Mouse (Mus musculus) left cerebral cortex, postnatal 25 days (tissue): Measurements from ENCODE around the gene Emb. TPM values are rescaled to one million over a fixed set of nuclear protein-coding genes. Genes with fewer than 3 reads are reported as not detected.
"Not testable (repeated sequence)": the region's sequence is repeated elsewhere in the genome, so short reads cannot be mapped to it uniquely, and the experiment has no call there.

Experiments
- DNase-seq, 2 experiments: peaks; one replicate each; pipeline ENCODE4 v3.0.0; 2022; ENCODE audit warnings: low spot score in 2 of 2, mixed read lengths in 1 of 2
- intact Hi-C: fragments of 180-260 bp; cut with DNase I; formaldehyde crosslinking; loops from one replicate; pipeline ENCODE4 v1.15.1; 2025
- total RNA-seq, 2 experiments: library from RNA; stranded (reverse); gene quantifications; 2 replicates each; pipeline ENCODE4 v1.2.3; 2021

Emb gene
- 10 to 100 TPM; 24.8 to 29.9 TPM for total RNA-seq

DNA sequence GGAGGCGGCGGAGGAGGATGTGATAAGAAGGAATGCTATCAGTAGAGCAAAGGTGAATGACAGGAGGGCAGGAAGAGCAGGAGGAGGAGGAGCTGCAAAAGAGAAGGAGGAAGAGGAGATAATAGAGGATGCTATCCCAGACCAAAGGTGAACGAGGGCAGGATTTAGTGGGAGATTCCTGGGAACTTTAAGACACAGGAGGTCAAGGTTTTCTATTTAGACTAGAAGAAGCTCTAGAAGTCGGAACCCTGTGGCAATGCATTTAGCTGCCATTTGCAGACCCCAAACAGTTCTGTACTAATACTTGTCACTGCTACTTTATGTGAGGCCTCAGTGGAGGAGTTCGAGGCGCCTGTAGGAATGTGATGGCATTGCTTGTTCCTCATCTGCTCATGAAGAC lies at the start of gene Emb:
Gene Emb (plus strand): TSS at position 301 of the 400 bp plus-strand sequence.
- intact Hi-C loops, result no loop called here
- no peak for DNase-seq

DNA sequence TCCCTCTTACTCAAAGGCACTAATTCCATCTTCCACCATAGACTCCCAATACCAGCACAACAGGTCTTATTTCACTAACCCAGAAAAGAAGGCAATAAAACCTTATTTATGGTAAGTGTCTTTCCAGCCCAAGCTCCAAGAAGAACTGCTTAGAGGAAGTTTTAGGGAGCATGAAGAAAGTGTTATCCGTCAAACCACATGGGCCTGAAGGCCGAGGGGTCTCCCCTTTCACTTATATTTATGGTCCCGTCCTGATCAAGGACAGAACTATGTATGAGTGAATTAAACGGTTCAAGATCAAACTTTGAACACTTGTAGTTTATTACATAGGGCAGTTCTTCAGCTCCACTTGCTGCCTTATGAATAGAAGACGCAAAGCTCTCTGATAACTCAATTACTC lies 44.4 kb upstream of the Emb start:
- DNase-seq, result no peak
- intact Hi-C loops, result no loop called here

DNA sequence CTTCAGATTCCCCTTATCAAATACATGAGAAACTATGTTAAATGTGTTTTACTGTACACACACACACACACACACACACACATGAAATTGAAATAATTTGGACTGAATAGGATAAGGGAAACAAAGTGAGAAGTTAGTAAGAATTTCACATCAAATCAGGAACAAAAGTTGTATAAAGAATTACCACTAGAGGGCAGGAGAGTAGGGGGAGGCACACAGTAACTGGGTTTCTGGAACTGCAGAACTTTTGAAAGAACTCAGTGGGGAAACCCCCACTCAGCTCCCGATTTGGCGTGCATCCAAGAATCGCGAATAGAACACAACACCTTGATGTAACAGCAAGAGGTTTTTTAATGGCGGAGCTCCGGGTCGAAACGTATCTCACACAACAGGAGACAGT lies 43.3 kb upstream of the Emb start:
- no peak for DNase-seq
- intact Hi-C loops, result no loop called here

DNA sequence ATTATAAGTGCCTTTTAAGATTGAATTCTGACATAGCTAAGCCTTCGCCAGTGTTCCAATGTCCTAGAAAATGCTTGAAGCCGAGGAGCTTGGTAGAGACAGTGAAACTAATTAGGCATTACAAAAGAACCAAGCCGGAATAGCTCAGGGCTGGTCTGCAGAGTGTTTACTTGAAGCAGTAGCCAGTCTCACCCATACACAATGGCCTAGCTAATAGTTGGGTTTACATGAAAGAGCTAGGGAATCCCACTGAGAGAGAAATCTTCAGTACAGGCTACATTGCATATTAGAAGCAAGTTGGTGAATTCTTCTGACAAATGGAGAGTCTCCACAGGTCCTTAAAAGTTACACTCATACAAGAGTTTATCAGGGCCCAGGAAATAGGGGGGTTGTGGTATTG lies 27.4 kb upstream of the Emb start:
- intact Hi-C loops, DNase-seq: not testable (repeated sequence)

DNA sequence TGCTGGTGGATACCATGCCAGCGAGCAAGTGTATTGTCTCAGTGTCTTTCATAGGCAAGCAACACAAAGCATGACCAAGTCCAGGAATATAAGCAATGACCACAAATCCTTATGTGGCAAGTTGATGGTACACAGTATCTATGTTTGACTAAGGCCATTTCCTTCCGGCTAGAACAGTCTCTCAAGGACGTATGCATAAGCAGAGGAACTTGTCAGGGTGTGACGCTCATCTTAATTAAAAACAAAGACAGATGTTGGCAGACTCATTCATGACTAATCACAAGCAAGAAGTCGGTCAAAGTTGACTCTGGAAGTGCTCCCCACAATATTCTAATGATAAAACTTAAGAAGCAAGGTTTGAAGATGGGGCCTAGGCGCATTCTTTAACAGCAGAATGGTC lies 25.0 kb upstream of the Emb start:
- intact Hi-C loops, result no loop called here

DNA sequence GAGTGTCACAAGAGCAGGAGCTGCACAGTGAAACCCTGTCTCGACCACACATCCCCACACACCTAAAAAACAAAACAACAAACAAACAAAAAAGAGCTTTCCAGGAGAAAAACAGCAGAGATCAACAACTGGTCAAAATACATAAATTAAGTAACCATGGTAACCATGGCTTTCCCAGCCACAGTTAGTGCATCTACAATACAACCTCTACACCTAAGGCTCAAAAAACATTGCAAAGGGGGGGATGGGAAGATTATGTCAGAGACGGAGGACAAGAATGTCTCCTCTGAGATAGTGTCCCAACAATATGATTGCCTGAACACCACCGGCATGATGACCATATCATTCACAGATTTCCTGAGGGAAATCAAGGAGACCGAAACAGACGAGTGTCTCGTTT lies 23.0 kb upstream of the Emb start:
- DNase-seq, result no peak
- intact Hi-C loops, result no loop called here

More for the DNA sequence above, 25.0 kb upstream of the Emb start:
- DNase-seq, result no peak

DNA sequence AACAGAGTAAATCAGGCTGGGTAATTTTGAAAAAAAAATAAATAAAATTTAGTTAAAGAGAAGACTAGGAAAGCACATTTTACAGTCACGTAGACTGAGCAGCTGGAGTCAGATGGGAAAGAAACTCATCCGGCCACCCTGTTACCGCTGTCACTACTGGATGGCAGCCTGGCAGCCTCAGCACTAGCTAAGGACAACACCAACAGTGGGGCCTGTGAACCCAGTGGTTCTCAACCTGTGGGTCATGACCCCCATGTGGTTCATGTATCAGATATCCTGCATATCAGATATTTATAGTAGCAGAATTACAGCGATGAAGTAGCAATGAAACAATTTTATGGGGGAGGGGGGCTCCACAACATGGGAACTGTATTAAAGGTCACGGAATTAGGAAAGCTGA lies 16.2 kb upstream of the Emb start:
- intact Hi-C loops, result no loop called here
- DNase-seq, result no peak

DNA sequence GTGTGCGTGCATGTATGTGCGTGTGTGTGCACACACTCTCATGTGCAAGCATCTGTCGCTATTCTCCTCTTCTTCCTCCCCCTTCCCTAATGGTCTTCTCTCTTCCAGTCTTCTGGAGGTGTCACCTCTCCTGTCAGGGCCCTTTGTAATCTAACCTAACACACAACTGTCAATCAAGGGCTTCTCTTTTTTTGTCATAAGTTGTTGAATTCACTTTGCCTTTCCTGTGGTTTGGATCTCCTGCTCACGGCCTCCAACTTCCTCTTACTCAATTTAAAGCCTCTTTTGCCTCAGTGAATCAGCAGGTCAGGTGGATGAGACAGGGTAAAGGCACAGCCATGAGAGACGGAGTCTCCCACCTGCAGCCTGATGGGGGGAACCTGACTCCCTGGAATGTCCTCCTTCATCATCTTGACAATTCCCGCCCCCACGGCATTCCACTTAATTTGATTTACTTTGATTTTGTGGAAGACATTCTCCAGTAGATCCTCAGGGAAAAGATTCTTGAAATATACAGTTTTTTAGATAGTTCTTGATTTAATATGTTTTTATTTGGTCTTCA lies 14.8 kb upstream of the Emb start:
- no peak for DNase-seq
- intact Hi-C loops, result no loop called here

DNA sequence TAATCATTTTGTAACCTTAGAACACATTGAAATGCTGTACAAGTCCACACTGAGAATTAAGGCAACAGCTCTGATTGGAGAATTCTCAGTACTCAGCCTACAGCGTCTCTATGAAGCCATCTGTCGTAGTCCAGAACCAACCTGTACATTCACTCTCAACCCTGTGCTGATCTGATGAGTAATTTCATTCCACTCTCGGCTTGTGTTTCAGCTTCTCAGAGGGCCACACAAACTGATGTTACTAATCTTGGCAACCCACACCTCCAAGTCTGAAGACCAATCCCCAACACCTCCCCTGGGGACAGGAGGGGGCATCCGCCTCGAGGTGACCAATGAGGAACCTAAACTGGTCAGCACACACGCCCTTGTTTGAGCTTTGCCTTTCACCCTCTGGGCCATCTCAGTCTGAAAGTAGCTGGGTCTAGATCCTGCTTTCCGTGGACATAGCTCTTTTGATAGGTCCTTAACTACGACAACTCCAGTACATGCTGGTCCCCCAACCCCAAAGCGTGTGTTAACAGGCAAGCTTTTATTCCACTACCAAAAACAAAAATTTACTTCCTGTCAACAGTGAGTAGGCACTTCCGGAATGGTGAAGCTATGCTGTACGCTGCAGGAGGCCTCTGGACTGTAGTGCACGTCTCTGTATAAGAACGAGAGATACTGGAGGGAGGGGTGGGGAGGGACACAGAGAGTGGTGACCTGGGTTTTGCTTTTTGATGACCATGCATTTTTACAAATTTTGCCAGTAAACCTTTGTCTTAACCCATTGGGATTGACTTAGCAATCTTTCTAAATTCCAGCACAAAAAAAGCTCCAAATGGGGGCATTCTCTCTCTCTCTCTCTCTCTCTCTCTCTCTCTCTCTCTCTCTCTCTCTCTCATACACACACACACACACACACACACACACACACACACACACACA lies 12.5 kb upstream of the Emb start:
- intact Hi-C loops, result no loop called here
- DNase-seq, result no peak

DNA sequence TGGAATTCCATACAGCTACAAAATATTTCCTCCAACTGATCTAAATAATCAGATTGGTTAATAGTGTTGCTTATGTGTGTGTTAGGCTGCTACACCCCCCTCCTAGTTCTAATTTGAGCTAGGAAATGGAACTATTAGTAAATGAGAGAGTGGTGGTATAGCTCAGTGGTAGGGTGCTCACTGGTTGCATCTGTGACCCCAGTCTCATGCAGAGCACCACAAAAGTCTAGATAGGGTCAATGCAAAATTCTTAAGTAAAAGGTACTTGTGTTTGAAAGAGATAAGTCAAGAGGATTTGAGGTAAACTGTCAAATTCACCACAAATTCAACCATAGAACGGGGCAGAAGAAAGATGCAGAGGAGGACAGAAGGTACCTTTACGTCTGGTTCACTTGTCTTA lies 10.7 kb upstream of the Emb start:
- no peak for DNase-seq
- intact Hi-C loops, result no loop called here

DNA sequence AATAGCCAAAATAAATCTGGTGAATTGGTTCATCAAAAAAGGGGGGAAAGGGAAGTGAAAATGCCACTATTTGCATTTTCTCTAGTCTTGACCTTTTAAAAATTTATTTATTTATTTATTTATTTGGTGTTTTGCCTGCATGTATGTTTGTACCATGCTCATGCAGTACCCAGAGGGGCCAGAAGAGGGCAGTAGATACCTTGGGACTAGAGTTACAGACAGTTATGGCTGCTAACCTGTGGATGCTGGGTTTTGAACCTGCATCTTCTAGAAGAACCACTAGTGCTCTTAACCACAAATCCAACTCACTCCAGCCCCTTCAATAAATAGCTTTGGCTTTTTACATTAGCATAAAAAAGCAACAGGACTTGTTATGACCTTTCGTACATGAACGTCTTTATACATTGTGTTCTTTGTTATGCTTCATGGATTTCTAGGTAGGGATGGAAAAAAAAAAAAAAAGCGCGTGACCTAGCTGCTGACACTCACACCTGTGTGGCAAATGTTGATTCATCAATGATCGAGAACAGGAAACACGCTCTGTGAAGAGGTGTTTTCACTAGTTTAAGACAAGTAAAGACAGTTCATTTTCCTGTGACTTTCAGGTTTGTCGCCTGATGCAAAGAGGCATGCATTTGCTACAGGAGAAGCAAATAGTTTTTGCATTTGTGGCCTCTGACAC lies 9.8 kb upstream of the Emb start:
- intact Hi-C loops, result no loop called here
- peak; percentile 59 to 69 for DNase-seq

DNA sequence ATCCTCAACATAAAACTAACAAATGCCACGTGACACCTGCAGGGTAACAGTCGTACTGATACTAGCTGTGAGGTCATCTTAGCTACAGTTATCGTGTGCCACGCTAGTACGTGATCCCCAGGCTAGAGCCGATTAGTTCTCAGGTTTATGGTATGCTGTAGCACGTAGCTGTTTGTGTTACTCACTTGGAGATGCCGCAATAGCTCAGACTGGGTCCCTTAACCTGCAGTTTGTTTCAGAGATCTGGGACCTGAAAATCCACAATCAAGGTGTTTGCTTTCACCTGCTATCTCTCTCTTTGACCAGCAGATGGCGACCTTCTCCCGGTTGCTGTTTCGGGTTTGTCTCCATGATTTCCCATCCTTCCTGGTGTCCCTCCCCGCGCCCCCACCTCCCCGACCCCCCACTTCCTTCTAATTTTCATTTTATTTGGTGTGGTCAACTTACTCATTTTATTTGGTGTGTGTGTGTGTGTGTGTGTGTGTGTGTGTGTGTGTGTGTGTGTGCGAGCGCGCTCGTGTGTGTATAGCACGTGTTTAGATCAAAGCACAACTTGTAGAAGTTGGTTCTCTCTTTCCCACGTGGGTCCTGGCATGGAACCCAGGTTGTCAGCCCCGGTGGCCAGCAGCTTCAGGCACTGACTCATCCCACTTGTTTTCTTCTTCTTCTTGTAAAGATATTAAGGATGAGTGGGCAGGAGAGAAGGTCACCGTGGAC lies 5.4 kb upstream of the Emb start:
- peak; percentile 42 for DNase-seq
- intact Hi-C loops, result loop anchor here (1.0 to 5.0 kb wide), 3 partner anchors 82 to 109 kb away; no protein-coding TSS in a partner anchor

DNA sequence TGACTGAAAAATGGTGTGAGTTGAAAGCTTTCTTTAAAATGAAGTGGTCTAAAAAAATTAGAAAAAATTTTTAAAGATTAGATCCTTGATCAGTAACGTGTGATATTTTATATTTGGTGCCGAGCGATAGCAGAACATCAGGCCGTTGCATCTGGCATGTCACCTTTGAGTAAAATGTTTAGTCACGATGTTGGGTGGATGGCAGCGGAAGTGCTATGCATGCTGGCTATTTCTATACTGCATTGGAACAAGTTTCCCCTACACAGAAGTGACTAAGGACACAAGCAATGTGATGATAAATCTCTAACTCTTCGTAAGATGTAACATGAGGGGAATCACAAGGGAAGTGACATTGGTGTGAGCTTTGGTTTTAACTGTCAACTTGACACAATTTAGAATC lies 3.7 kb upstream of the Emb start:
- intact Hi-C loops, result loop anchor here (5.0 kb wide), 1 partner anchor 108 kb away; no protein-coding TSS in a partner anchor

DNA sequence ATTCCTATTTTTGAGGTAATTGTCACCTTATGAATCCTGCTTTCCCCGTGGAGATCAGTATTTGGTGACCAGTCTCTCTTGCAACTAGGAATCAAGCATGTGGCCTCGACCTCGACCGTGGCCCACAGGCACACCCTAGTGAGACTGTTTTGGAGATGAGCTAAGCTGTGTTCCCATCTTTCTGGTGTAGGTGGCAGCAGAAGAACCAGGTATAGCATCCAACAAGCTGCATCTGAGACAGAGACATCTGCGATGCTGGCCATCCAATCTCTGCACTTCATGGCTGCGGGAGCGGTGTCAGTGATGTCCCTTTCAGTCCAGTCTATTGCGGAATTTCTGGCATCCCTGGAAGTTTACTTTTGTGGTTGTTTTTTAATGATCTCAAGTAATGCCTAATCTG lies 2.3 kb upstream of the Emb start:
- no peak for DNase-seq
- intact Hi-C loops, result no loop called here

More for the DNA sequence above, 3.7 kb upstream of the Emb start:
- peak in 1 of 2 experiments; percentile 37 for DNase-seq

DNA sequence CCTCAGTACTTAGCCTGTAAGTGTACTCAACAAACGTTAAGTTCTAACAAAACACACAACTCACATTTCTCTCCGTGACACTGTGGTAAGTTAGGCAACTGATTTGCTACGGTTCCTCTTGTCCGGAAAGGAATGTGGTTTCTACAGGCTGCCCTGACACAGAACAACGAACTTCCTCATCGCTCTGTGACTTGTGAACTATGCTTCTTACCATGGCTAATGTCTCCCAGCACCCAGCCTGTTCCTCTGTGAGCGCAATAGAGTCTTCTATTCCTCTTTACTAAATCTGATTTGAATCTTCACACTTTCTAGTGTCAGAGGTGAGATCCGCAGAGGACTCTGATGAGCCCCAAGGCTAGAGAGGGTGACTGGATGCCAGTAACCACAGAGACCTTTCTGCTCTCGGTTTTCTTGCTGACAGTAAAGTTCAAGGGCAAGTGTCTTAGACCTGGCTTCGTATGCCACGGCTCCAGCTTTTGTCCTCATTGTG lies 3.1 kb downstream of the Emb start:
- DNase-seq, result no peak
- intact Hi-C loops, result no loop called here

DNA sequence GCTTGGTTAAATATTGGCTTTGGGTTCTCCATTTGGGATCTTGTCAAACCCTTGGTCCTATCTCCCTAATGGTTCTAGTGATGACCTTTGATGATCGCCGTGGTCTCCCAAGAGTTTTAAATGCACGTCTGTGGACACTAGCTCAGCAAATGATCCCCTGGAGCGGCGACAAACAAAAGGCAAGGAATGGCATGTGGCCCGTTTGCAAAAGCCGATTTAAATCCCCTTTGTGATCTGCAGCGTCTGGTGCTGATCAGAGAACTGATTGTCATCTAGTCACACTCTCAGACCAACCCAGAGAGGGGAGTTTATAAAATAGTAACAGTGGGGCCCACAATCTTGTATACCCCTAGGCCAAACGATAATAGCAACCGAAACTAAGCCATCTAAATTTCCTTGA lies 7.1 kb downstream of the Emb start:
- intact Hi-C loops, result no loop called here
- no peak for DNase-seq

DNA sequence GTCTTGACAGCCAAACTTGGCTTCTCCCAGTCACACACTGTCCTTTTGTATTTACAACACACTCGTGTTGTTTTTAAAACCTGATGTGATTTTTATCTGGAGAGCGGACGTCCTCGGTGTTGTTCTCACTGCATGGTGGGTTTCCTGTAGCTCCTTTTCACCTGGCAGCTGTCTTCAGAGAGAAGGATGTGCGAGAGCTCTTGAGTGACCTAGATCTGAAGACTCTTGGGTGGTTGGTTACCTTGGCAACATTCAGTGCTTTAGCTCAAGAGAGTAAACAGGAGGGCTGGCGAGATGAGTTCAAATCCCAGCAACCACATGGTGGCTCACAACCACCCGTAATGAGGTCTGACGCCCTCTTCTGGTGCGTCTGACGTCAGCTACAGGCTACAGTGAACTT lies 7.8 kb downstream of the Emb start:
- DNase-seq, result no peak
- intact Hi-C loops, result no loop called here

DNA sequence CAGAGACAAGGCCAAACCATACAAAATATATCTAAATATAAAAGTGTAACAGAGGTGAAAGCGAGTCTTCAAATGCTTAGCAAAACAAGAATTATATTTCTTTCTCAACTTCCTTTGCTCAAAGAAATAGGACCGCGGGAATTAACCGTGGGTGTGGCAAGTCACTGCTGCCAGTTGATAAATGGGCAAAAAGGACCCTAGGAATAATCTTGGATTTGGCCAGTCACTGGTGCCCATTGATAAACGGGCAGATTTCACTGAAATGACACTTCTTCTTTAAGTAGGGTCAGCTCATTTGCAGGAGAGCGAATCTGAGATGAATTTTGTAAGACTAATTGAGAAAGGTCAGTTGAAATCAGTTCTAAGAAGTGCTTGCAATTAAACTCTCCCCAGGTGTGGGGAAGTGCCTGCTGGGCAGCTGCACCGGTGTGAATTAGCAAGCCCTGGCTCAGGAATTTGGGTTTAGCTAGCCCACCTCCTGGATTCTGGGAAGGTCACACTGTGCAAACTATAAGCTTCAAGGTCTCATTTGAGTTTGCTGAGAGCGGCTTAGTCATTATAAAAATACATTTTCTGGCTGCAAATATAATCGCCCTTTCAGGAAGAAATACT lies 8.5 kb downstream of the Emb start:
- intact Hi-C loops, result no loop called here
- no peak for DNase-seq

DNA sequence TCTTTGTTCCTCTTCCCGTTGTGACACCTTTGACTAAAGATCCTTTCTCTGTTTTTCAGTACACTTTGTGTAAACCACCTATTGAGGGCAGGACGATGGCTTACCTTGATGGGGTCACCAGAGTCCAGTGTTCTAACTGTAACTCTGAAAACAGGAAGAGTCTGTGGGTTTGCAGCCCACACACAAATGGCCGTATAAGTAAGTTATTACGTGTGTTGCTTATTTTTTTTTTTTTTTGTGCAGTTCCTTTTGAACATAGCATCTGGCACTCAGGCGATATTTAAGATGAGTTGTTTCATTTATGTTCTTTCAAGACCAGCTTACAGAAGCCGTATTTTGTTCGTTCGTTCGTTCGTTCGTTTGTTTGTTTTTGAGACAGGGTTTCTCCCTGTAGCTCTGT lies 9.3 kb downstream of the Emb start:
- intact Hi-C loops, result no loop called here
- no peak for DNase-seq
